Mouse (Mus musculus) embryo, embryonic 10 days (tissue): Measurements from ENCODE around the gene Gm14393.
"Not testable (repeated sequence)": the region's sequence is repeated elsewhere in the genome, so short reads cannot be mapped to it uniquely, and the experiment has no call there.

Experiments
- DNase-seq: peaks from one replicate; pipeline ENCODE4 v3.0.0-alpha.2; 2015; ENCODE audit warnings: low spot score

Gene Gm14393

DNA sequence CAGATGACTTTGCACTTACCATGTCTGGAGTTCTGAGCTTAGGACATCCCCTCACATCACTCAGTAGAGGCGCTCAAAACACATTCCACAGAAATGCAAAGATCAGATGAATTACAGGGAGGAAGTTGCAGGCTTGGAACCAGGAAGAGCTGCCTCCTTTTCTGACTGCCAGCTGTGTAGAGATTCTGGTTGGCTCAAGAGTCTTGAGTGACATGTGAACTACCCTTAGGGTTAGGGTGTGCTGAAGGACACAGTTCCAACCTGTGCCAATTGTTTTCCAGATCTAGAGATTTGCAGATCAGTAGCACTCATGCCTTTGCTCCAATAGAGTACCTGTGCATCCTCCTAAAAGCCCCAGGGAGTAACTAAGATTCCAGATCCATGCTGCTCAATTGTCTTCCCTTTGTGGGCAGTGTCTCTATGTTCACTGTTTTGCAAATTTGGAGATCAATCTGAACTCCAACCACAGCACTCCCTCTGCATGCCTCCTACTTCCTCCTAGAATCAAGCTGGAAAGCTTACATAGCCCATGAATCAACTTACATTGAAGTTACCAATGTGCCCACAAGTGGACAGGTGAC lies at the start of gene Gm14393:
TSS of gene Gm14393 (minus strand) at position 101 of the 581 bp plus-strand sequence.
- not testable (repeated sequence) for DNase-seq

DNA sequence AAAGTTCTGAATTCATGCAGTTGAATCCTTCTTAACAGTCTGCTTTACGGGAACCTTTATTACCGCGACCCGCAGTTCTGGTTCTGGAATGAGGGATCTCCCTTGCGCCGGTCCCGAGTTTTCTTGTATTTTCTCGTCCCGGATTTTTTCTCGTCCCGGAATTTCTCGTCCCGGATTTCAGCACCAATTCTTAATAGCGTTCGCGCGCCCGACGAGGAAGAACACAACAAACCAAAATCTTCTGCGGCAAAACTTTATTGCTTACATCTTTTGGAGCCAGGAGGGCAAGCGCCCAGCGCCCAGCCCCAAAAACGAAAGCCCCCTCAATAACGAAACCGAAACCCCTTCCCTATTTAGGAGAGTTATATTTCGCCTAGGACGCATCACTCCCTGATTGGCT lies 23.3 kb downstream of the Gm14393 start:
- DNase-seq: not testable (repeated sequence)
